Mouse (Mus musculus): ENCODE data around the gene Gm49392. TPM values are rescaled to one million over a fixed set of nuclear protein-coding genes. Genes with fewer than 3 reads are reported as not detected.
A peak's percentile ranks its signal among the peaks of the same experiment; 100 is the strongest.

Gm49392 gene
- total and polyA plus RNA-seq, 2 experiments from 2014 or later = not detected

- WGBS = 75% methylated on average over 3 of the region's 3 CpGs
- Histone ChIP-seq H3K9ac (no peak overlapping the region), H3K4me1 (ENCODE audit: insufficient read depth) (no peaks in the 10 kb centered on the region), H3K9me3 (ENCODE audit: low read length) (no peaks in the 10 kb centered on the region), H3K27me3 (ENCODE audit: insufficient read depth, low read length) (no peaks in the 10 kb centered on the region), H3K27ac (ENCODE audit: low read depth, low read length) (no peak overlapping the region), H3K4me3 (ENCODE audit: low read depth, low read length) (no peak overlapping the region), H3K4me2 (ENCODE audit: low read depth) (no peak overlapping the region), H3K36me3 (ENCODE audit: insufficient read depth) (no peaks in the 10 kb centered on the region)
- ATAC-seq = no peak
- no peak for TF ChIP-seq CTCF (IDR thresholded peaks at IDR 0.05; ENCODE audit: low read depth)
- no peak for DNase-seq
Measured at GRCm38 (mm10) chr13:60820486-60821175, 76.1 kb downstream of the Gm49392 start.

- peak; percentile 56 for DNase-seq
- Histone ChIP-seq H3K27ac (ENCODE audit: low read depth, low read length) (no peak overlapping the region), H3K27me3 (ENCODE audit: insufficient read depth, low read length) (no peaks in the 10 kb centered on the region), H3K4me2 (ENCODE audit: low read depth) (no peak overlapping the region), H3K9ac (no peak overlapping the region), H3K4me3 (ENCODE audit: low read depth, low read length) (no peak overlapping the region), H3K36me3 (ENCODE audit: insufficient read depth) (no peaks in the 10 kb centered on the region), H3K9me3 (ENCODE audit: low read length) (no peaks in the 10 kb centered on the region), H3K4me1 (ENCODE audit: insufficient read depth) (no peaks in the 10 kb centered on the region)
- TF ChIP-seq CTCF (IDR thresholded peaks at IDR 0.05; ENCODE audit: low read depth) = peak; percentile 71
- 14% methylated on average over 7 of the region's 7 CpGs for WGBS
- ATAC-seq = no peak
Measured at GRCm38 (mm10) chr13:60819469-60819868, 77.2 kb downstream of the Gm49392 start.

- no peaks in the 10 kb centered on the region for H3K36me3 ChIP-seq (ENCODE audit: insufficient read depth)
- H3K9ac ChIP-seq = no peak overlapping the region
- no peaks in the 10 kb centered on the region for H3K27me3 ChIP-seq (ENCODE audit: insufficient read depth, low read length)
- H3K4me3 ChIP-seq (ENCODE audit: low read depth, low read length) = no peak overlapping the region
- no peaks in the 10 kb centered on the region for H3K4me1 ChIP-seq (ENCODE audit: insufficient read depth)
- H3K4me2 ChIP-seq (ENCODE audit: low read depth) = no peak overlapping the region
- no peak for TF ChIP-seq CTCF (IDR thresholded peaks at IDR 0.05; ENCODE audit: low read depth)
- H3K27ac ChIP-seq (ENCODE audit: low read depth, low read length) = no peak overlapping the region
- 69% methylated on average over 1 of the region's 1 CpGs for WGBS
- no peak for ATAC-seq
- no peak for DNase-seq
- H3K9me3 ChIP-seq (ENCODE audit: low read length) = no peaks in the 10 kb centered on the region
Measured at GRCm38 (mm10) chr13:60813722-60814121, 83.0 kb downstream of the Gm49392 start.

GRCm38 (mm10) chr13:60812768-60813167, 83.9 kb downstream of the Gm49392 start:
- Histone ChIP-seq H3K9me3 (ENCODE audit: low read length) (no peaks in the 10 kb centered on the region), H3K27me3 (ENCODE audit: insufficient read depth, low read length) (no peaks in the 10 kb centered on the region), H3K9ac (no peak overlapping the region), H3K4me1 (ENCODE audit: insufficient read depth) (no peaks in the 10 kb centered on the region), H3K27ac (ENCODE audit: low read depth, low read length) (no peak overlapping the region), H3K4me2 (ENCODE audit: low read depth) (no peak overlapping the region), H3K4me3 (ENCODE audit: low read depth, low read length) (no peak overlapping the region), H3K36me3 (ENCODE audit: insufficient read depth) (no peaks in the 10 kb centered on the region)
- ATAC-seq (no peak), DNase-seq (no peak)
- TF ChIP-seq CTCF (IDR thresholded peaks at IDR 0.05; ENCODE audit: low read depth) = no peak
- 91% methylated on average over 6 of the region's 6 CpGs for WGBS

- 80% methylated on average over 2 of the region's 2 CpGs for WGBS
- Histone ChIP-seq H3K4me1 (ENCODE audit: insufficient read depth) (no peaks in the 10 kb centered on the region), H3K9me3 (ENCODE audit: low read length) (no peaks in the 10 kb centered on the region), H3K9ac (no peak overlapping the region), H3K4me2 (ENCODE audit: low read depth) (no peak overlapping the region), H3K27me3 (ENCODE audit: insufficient read depth, low read length) (no peaks in the 10 kb centered on the region), H3K4me3 (ENCODE audit: low read depth, low read length) (no peak overlapping the region), H3K27ac (ENCODE audit: low read depth, low read length) (no peak overlapping the region), H3K36me3 (ENCODE audit: insufficient read depth) (no peaks in the 10 kb centered on the region)
- TF ChIP-seq CTCF (IDR thresholded peaks at IDR 0.05; ENCODE audit: low read depth) = no peak
- ATAC-seq = no peak
- no peak for DNase-seq
Measured at GRCm38 (mm10) chr13:60809690-60810089, 87.0 kb downstream of the Gm49392 start.

- WGBS = 68% methylated on average over 1 of the region's 1 CpGs
- Histone ChIP-seq H3K36me3 (ENCODE audit: insufficient read depth) (no peaks in the 10 kb centered on the region), H3K27me3 (ENCODE audit: insufficient read depth, low read length) (no peaks in the 10 kb centered on the region), H3K27ac (ENCODE audit: low read depth, low read length) (no peak within 1 kb of the TSS), H3K4me1 (ENCODE audit: insufficient read depth) (no peaks in the 10 kb centered on the region), H3K9me3 (ENCODE audit: low read length) (no peaks in the 10 kb centered on the region), H3K9ac (no peak within 1 kb of the TSS), H3K4me2 (ENCODE audit: low read depth) (no peak within 1 kb of the TSS), H3K4me3 (ENCODE audit: low read depth, low read length) (no peak within 1 kb of the TSS)
- DNase-seq (no peak), ATAC-seq (no peak)
- no peak for TF ChIP-seq CTCF (IDR thresholded peaks at IDR 0.05; ENCODE audit: low read depth)
Measured at GRCm38 (mm10) chr13:60802749-60803148, 93.9 kb downstream of the Gm49392 start, which contains the start of gene Ctsll3. Ctsll3 (minus strand) TSS chr13:60802849.

Other genes starting within 250 kb of the Gm49392 start
- not detected in 2 replicates for gene BC051665, start 110.5 kb downstream of the Gm49392 start, total RNA-seq (2014; rRNA removed)
- gene BC051665, start 110.5 kb downstream of the Gm49392 start, polyA plus RNA-seq (2015; fragmentation: Nextera tagmentation; extraction: Ambion mirVana) = not detected in 2 replicates
- not detected in 2 replicates for gene Ctsll3, start 94.0 kb downstream of the Gm49392 start, total RNA-seq (2014; rRNA removed)
- gene Ctsll3, start 94.0 kb downstream of the Gm49392 start, polyA plus RNA-seq (2015; fragmentation: Nextera tagmentation; extraction: Ambion mirVana) = not detected in 2 replicates
- gene 4930486L24Rik, start 32.4 kb downstream of the Gm49392 start, total RNA-seq (2014; rRNA removed) = 0.15 TPM in 1 of 2 replicates, not detected in the other
- not detected in 2 replicates for gene 4930486L24Rik, start 32.4 kb downstream of the Gm49392 start, polyA plus RNA-seq (2015; fragmentation: Nextera tagmentation; extraction: Ambion mirVana)
- gene Ctla2b, start 553 bp upstream of the Gm49392 start, total RNA-seq (2014; rRNA removed) = 2.2 and 3.4 TPM in 2 replicates
- 0.87 and 2.7 TPM in 2 replicates for gene Ctla2b, start 553 bp upstream of the Gm49392 start, polyA plus RNA-seq (2015; fragmentation: Nextera tagmentation; extraction: Ambion mirVana)
- gene Tpbpb, start 8.0 kb upstream of the Gm49392 start, total RNA-seq (2014; rRNA removed) = not detected in 2 replicates
- gene Tpbpb, start 8.0 kb upstream of the Gm49392 start, polyA plus RNA-seq (2015; fragmentation: Nextera tagmentation; extraction: Ambion mirVana) = not detected in 2 replicates
- gene Gm49393, start 38.7 kb upstream of the Gm49392 start, total RNA-seq (2014; rRNA removed) = not detected in 2 replicates
- gene Gm49393, start 38.7 kb upstream of the Gm49392 start, polyA plus RNA-seq (2015; fragmentation: Nextera tagmentation; extraction: Ambion mirVana) = not detected in 2 replicates
- 6.5 and 6.8 TPM in 2 replicates for gene Gm49391, start 39.7 kb upstream of the Gm49392 start, total RNA-seq (2014; rRNA removed)
- 0.69 and 1.2 TPM in 2 replicates for gene Gm49391, start 39.7 kb upstream of the Gm49392 start, polyA plus RNA-seq (2015; fragmentation: Nextera tagmentation; extraction: Ambion mirVana)
- 11.7 and 14.0 TPM in 2 replicates for gene Ctla2a, start 39.7 kb upstream of the Gm49392 start, total RNA-seq (2014; rRNA removed)
- 32.7 and 36.4 TPM in 2 replicates for gene Ctla2a, start 39.7 kb upstream of the Gm49392 start, polyA plus RNA-seq (2015; fragmentation: Nextera tagmentation; extraction: Ambion mirVana)
- not detected in 2 replicates for gene Tpbpa, start 45.1 kb upstream of the Gm49392 start, total RNA-seq (2014; rRNA removed)
- not detected in 2 replicates for gene Tpbpa, start 45.1 kb upstream of the Gm49392 start, polyA plus RNA-seq (2015; fragmentation: Nextera tagmentation; extraction: Ambion mirVana)
- gene Ctsj, start 109.1 kb upstream of the Gm49392 start, total RNA-seq (2014; rRNA removed) = not detected in 2 replicates
- not detected in 2 replicates for gene Ctsj, start 109.1 kb upstream of the Gm49392 start, polyA plus RNA-seq (2015; fragmentation: Nextera tagmentation; extraction: Ambion mirVana)
- gene Ctsq, start 143.7 kb upstream of the Gm49392 start, total RNA-seq (2014; rRNA removed) = not detected in 2 replicates
- not detected in 2 replicates for gene Ctsq, start 143.7 kb upstream of the Gm49392 start, polyA plus RNA-seq (2015; fragmentation: Nextera tagmentation; extraction: Ambion mirVana)